Mouse (Mus musculus): ENCODE measurements around the gene Plekhf1.

Plekhf1 gene

DNA sequence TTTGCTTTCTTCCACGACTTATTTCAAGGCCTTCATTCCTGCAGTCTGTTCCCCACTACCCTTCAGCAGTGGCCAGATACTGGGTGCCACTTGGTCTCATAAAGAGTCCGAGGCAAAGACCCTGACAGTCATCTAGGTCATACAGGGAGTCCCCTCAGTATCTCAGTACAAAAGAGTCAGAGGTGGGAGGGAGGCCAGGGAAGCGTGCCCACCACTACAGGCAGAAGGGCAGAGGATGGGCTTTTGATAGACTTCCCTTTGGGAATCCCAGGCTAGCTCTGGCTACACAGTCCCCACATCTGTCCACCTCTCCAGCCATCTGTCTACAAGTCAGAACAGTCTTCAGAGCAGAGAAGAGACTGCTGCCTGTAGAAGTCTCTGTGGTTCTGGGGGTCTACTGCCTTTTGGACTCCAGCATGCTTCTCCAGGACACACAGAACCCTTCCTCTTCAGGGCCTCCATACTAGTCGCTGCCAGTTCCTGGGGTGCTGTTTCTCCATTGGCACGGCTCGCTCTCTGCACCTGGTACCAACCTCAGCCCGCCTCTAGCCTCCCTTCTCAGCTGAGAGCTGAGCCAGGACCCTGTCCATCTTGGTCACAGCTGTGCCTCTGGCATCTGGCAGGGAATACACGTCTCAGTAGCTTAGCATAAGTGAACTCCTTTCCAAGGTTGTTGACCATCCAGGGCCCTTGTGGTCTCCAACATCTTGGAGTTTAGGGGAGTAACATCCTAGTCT, 9.0 kb downstream of the Plekhf1 start:
- DNase-seq (ENCODE audit: low spot score in 2 of 2) = no peak

DNA sequence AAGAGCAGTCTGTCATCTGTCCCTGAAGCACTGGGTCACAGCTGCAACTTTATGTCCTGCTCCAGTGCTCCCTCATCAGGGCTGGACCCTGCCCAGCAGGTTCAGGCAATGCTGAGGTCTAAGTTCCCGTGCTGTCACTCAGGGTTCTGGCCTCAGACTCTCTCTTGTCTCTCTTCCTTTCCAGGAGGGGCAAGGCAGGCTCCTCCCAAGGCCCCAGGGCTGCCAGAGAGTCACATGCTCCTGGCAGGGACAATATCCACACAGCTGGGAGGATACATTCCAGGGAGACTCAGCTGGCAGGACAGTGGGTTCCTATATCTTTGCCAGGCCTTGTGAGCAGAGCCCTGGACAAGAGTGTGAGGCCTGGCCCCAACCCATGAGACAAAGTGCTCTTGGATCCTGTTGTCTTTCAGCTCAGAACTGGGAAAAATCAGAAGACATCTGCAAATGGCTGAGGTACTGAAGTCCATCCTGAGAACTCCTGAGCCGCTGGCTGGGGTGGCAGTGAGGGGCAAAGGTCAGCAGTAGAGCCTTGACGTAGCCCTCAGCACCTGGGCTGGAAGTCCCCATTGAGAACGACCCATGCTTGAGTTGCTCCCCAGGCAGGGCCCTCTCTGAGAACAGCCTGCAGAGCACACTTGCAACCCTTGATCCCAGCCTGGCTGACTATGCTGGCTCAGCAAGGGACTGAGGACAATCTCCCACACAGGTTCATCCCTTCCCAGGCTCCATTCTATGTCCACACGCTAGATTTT, 10.2 kb downstream of the Plekhf1 start:
- DNase-seq (ENCODE audit: low spot score in 2 of 2) = peak in 1 of 2 experiments; percentile 74

DNA sequence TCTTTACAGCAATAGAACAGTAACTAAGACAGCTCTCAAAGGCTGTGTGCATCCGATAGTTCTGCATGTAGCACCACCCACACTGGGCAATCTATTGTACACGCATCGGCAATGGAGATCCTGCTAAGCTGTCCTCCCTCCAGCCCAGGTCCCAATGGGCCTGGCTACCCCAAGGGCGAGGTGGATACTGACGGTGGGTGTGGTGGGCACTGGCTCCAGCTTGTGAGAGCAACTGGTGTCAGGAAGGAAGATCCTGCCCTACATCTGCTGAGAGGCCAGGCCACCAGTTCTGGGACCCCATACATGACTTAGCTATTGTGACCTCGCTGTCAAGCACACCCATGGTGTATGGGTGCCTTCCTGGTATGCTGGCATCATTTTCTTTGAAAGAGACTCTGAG, 12.1 kb downstream of the Plekhf1 start:
- no peak for DNase-seq (ENCODE audit: low spot score in 2 of 2)

GRCm38 (mm10) chr7:38215281-38215680, 12.5 kb downstream of the Plekhf1 start:
- DNase-seq (ENCODE audit: low spot score in 2 of 2) = no peak

- no peak for DNase-seq (ENCODE audit: low spot score in 2 of 2)
Observed at GRCm38 (mm10) chr7:38214473-38215214, 13.2 kb downstream of the Plekhf1 start.

DNA sequence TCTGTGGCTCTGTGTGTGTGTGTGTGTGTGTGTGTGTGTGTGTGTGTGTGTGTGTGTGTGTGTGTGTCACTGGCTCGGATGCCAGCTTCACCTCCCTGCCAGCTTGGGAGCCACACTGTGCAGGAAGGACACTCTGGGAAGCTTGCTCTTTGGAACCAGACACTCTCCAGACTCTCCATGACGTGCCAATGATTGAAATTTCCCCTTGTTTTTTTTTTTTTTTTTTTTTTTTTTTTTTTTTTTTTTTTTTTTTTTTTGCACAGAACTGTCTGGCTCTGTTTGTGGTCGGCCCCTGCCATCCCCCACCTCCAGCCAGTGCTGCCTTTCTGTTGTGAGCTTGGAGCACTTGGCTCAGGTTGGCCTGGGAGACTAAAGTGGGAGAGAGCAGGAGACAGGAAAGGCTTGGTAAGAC, 15.2 kb downstream of the Plekhf1 start:
- no peak for DNase-seq (ENCODE audit: low spot score in 2 of 2)

DNA sequence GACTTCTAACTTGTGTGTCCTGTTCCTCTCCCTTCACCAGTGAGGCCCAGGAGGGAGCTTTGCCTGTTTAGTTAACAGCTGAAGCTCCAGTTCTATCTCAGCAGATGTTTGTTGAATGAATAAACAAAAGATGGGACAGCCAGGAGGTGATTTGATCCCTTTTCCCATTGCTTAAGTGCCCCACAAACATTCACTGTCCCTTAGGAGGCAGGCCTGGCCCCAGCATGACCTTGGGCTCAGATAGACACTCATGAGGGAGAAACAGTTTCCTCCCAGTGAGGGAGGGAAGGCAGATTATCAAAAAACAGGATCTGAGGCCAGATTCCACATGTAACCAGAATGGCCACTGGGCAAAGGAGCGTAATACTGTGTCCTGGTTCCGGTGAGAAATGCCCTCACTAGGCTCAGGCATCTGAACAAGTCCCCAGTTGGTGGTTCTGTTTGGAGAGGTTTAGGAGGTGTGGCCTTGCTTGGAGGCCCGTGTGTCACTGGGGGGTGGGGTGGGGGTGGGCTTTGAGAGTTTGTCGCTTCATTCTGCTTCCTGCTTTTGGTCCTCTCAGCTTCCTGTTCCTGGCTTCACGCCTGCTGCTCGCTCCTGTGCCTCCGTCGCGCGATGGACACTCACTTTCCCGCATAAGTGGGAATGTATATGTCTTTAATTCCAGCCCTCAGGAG, 18.2 kb downstream of the Plekhf1 start:
- no peak for DNase-seq (ENCODE audit: low spot score in 2 of 2)

GRCm38 (mm10) chr7:38208969-38209368, 18.8 kb downstream of the Plekhf1 start:
- no peak for DNase-seq (ENCODE audit: low spot score in 2 of 2)

GRCm38 (mm10) chr7:38206564-38206963, 21.3 kb downstream of the Plekhf1 start:
- DNase-seq (ENCODE audit: low spot score in 2 of 2) = no peak

DNA sequence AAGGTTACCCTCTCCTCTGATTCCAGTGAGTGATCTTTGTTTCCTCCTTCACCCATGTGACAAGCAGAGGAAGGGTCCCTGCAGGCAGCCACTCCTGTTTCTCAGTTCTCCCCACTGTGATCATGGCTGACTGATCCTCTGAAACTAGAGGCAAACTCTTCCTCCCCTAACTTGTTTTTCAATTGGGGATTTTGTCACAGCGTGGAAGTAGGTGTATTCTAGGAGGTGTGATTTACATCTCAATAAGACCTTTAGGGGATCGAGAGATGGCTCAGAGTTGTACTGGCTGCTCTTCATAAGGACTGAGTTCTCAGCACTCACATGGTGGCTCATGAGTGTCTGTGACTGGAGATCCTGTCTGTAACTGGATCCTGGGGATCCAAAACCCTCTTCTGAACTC, 22.0 kb downstream of the Plekhf1 start:
- no peak for DNase-seq (ENCODE audit: low spot score in 2 of 2)

DNA sequence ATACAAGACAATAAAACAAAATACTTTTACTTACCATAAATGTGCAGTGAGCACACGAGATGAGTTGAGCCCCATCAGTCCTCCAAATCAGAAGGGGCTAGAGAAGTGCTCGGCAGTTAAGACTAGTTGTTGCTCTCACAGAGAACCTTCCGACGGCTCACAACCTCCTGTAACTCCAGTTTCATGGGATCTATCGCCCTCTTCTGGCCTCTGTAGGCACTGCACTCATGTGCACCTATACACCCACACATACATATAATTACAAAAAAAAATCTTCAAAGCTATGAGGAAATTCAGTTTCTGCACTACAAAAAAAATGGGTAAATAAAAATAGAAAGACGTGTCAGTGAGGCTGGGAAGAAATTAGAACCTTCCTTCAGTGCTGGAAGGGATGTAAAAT, 23.5 kb downstream of the Plekhf1 start:
- DNase-seq (ENCODE audit: low spot score in 2 of 2) = no peak

DNA sequence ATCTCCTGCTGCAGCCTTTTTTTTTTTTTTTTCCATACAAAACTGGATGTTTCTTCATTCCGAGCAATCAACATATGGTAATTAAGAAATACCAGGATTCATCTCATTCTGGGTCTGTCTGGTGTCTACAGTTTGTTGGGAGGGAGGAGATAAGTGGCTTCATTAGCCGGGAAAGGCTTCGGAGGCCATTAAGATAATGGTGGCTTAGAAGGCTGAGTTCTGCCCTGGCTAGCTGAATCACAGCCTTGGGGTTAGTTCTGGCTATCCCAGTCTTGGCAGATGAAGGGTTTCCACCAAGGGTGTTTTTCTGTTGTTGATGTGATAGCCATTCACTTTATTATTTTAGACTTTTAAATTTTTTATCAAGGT, 26.5 kb downstream of the Plekhf1 start:
- no peak for DNase-seq (ENCODE audit: low spot score in 2 of 2)

- DNase-seq (ENCODE audit: low spot score in 2 of 2) = peak; percentile 73 to 82
Observed at GRCm38 (mm10) chr7:38200606-38201289, 27.1 kb downstream of the Plekhf1 start.

- DNase-seq (ENCODE audit: low spot score in 2 of 2) = no peak
Observed at GRCm38 (mm10) chr7:38199907-38200605, 27.8 kb downstream of the Plekhf1 start.

GRCm38 (mm10) chr7:38191571-38191970, 36.2 kb downstream of the Plekhf1 start:
- no peak for DNase-seq (ENCODE audit: low spot score in 2 of 2)

- no peak for DNase-seq (ENCODE audit: low spot score in 2 of 2)
Observed at GRCm38 (mm10) chr7:38191146-38191545, 36.7 kb downstream of the Plekhf1 start.

GRCm38 (mm10) chr7:38190056-38190835, 37.6 kb downstream of the Plekhf1 start:
- no peak for DNase-seq (ENCODE audit: low spot score in 2 of 2)

DNA sequence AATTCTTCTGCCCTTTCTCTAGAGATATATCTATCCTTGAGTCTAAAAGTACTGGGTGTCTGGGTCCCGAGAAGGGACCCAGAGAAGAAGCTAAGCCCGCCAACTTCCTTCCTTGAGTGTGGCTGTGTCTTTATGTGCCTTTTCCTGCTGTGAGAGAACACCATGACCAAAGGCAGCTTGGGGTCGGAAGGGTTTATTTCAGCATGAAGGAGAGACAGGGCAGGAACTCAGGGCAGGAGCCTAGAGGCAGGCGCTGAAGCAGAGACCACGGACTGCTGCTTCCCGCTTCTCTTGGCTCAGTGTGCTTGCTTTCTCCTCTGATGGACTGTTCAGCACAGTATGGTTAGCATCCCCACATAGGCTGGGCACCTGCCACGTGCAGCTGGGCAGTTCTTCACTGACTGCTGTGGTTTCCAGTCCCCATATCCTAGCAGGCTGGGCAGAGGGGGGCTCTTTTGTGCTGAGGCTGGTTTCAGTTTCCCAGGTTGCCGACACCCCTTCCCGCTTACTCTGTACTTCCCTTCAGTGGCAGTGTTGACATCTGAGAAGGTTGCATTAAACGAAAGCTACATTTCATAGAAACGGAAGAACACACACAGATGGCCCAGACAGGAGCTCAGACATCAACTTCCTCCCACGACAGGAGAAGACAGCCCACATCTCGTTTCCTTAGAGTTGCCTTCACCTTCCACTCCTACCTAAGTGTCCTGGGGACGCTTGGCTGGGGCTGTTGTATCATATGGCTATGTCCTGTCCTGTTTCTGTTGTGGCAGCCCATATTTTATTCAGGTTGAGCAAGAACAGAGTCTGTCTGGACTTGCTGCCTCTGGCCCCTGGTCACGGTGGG, 38.5 kb downstream of the Plekhf1 start:
- peak in 1 of 2 experiments; percentile 48 for DNase-seq (ENCODE audit: low spot score in 2 of 2)

Measured in urinary bladder, adult 18-20 months (tissue).